Mouse (Mus musculus) olfactory bulb, adult 2 months (tissue): ENCODE measurements around the gene Comt.

Source experiments
- CTCF ChIP-seq: fragments of 200-500 bp; IDR thresholded peaks from 2 replicates; pipeline ENCODE4 v1.5.1; 2012; ENCODE audit warnings: low read depth, mild to moderate bottlenecking, low read length, moderate library complexity; ENCODE audit not compliant: insufficient read depth
- POLR2A ChIP-seq: fragments of 200-500 bp; IDR thresholded peaks from 2 replicates; pipeline ENCODE4 v1.6.1; 2012; ENCODE audit warnings: mild to moderate bottlenecking, low read depth, low read length, moderate library complexity; ENCODE audit not compliant: insufficient read depth

GRCm38 (mm10) chr16:18405876-18406275 is 20.8 kb downstream of the Comt start:
- TF ChIP-seq POLR2A (no peak), CTCF (no peak)
